Mouse (Mus musculus) ZHBTc4 (cell line): ENCODE results near the gene Ace2.

Source experiments
- DNase-seq: peaks from one replicate; pipeline ENCODE4 v3.0.0-alpha.2; 2011; ENCODE audit warnings: low read depth, low spot score

Ace2 gene

DNA sequence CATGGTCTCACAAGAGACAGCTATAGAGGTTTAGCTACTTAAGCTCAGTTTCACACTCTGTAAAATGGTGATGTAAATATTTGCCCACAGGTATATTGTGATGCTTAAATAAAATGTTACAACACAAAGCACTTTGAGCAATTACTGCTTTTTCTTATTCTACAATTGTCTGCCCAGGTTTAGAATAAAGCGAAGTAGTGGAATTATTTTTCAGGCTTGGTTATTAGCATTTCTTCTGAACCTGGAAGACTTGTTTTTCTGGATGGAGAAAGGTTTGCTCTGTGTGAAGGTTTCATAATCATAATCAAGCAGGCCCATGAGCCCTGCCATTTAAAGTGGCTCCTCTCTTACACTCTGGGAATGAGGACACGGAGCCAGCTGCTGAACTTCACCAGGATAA is at the start of gene Ace2:
Gene Ace2 (plus strand): TSS at position 301 of the 400 bp plus-strand sequence.
- no peak for DNase-seq

DNA sequence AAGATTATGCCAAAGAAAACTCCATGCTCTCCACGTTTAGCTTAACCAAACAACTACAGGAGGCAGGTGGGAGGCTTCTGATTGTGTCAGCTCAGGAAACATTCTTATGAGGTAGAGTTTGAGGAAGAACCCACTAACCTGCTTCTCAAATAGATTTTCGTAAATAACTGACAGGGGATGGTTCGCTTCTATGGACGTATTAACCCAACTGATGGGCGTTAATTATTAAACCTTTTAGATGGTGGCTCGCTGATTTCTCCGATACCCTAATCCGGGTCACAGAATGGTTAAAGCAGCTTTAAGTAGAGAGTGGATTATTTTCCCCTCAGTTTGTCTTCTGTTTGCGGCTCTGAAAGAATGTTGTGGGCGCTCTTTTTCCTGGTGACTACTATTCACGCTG is 49.2 kb upstream of the Ace2 start:
- no peak for DNase-seq

DNA sequence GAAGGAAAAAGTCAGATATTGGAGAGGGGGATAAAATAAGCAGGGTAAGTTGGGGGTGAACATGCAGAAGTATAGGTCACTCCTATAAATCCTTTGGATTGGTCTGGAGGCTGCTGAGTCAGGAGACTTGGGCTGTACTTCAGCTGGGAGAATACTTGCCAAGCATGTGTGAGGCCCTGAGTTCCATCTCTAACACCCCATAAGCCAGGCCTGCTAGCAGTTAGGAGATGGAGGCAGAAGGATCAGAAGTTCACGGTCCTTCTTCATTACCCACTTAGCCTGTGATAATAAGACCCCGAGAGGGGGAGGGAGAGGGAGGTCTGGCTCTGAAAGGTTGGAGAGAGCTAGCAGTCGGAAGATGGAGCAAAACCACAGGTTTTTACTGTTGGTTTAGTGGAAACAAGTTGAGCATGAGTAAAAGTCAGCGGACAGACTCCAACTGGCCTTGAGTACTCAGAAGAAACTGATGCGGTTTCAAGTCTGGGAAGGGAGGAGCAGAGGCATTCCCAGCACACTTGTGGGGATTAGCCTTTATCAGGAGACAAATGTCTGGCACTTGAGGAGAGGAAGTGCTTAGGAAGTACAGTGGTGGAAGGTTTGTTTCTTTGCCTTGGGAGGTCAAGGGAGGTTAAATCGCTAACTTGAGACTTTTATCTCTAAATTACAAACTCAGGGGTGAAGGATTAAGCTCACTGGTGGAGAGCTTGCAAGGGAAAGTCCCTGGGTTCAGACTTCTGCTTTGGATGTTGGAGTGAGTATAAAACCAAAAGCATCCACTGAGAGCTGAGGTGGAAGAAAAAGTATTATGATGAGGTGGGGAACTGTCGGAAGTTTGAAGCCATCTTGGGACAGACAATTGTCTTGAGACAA is 46.6 kb upstream of the Ace2 start:
- DNase-seq: no peak

DNA sequence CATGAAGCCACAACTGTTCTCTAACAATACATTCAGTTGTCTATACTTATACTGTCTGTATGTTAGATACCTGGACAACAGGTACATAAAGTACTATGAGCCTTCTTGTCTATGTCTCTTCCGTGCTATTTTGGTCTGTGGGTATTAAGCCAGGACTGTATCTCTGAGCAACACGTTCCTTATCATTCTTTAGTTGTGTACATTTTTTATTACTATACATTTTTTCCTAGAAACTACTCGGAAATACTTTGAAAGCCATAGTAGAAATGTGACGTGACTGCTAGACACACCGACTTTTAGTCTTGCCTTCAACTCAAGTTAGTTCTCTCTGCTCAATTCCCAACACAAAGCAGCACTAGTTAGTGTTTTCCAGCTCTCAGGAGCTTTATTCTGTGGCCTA is 45.7 kb upstream of the Ace2 start:
- no peak for DNase-seq

DNA sequence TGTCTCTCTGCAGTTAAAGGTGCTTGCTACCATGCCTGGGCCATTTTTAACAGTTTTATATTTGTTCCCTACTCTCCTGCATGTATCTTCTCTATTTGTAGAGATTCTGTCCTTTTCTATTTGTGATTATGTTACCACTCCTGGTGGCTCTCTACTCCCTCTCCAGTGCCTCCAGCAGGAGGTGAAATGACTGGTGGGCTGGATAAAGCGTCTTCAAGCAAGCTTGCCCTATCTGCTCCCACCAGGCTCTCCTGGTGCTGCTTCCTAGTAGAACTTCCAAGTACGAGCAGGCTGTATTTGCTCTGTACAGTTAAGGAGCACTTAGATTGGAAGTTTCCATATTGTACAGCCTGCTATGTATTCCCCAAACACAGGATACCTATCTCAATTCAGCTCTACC is 43.3 kb upstream of the Ace2 start:
- DNase-seq: no peak

DNA sequence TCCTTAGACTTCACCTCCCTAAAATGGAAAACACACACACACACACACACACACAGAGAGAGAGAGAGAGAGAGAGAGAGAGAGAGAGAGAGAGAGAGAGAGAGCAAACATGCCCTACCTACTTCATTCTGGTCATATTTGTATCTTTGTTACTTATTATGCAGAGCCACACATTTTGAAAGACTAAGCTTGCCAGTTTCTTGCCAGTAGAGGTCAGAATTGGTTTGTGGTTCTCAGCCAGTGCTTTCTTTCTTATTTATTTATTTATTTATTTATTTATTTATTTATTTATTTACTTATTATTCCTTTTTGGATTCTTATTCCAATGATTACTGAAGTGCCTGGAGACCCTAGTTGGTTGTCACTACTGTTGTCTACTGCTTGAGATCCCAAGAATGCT is 37.6 kb upstream of the Ace2 start:
- DNase-seq: no peak

DNA sequence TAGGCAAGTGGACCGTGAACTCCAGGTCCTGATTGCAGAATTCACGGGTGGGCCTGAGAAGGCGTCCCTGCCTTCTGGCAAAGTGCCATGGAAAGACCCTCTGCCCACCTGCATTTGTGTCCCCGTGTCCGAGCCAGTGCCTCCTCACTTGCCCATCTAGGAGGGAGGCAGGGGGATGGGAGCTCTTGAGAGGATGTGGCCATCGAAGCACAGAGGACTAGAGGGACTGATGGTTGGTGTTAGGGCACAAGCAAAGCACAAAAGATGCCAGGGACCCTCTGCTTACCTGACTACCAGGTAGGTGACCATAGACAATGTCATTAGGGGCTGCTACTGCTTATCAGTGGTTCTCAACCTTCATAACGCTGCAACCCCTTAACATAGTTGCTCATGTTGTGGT is 36.9 kb upstream of the Ace2 start:
- DNase-seq: no peak

DNA sequence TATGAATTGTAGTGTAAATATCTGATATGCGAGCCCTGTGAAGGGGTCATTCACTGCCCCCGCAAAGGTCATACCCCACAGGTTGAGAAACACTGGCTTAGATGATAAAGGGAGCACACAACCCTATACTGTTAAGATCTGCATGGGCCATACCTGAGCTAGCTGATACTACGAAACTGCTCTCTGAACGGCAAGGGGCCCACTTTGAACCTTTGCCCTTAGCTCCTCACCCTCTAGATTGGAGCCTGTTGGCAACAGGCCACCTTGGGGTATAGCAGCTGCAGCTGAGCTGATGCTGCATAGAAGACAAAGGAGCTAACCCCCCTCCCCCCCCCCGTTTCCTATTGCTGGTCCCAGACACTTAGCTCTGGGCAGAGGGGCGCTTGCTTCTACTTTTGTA is 36.5 kb upstream of the Ace2 start:
- no peak for DNase-seq

DNA sequence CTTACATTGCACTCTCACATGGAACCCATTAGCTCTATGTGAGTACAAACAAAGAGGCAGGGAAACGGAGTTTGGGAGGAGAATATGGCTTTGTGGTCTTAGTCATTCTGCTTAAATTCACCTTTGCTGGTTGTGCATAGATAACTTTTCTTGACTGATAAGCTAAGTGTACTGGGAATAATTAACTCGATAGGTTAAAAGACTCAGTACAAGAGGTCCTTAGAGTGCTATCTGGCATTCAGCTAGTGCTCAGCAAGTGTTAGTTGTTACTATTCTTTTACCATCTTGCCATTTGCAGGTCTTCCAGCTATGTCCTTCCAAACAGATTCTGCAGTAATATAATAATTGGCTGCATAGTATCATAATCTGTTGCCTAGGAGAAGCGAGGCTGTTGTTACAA is 28.0 kb upstream of the Ace2 start:
- no peak for DNase-seq

DNA sequence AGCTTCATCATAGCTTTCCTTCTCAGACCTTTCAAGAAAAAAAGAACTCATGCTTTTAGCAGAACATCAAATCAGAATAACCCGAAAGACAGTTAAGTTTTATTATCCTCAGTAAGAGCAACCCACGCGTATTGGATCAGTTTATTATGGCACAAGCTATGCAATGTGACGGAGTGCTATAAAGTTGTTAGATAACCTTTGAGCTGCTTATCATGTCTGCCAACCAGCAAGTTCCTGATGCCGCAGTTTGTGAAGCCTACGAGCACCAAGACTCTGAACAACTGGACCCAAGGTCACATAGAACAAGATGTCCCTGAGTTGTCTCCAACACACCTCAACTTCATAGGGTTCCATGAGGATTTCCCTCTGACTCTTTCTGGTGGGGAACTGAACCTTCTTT is 25.4 kb upstream of the Ace2 start:
- no peak for DNase-seq

DNA sequence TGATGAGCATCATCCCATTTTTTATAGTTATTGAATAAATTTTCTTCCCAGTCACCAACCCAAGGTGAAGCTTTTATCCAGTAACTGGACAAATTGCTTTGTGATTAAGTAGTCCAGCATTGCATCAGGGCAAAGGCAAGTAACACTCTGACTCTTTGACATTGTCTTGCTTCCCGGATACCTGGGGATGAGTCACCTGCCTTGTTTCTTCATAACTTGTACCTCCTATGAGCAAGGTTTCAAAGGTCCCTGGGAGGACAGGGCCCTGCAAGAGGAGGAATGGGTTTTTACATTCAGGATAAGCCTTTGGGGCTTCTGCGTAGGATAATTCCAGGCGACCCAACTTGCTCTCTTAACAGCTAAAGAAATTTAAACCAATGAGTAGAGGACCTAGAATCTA is 15.2 kb upstream of the Ace2 start:
- DNase-seq: no peak

DNA sequence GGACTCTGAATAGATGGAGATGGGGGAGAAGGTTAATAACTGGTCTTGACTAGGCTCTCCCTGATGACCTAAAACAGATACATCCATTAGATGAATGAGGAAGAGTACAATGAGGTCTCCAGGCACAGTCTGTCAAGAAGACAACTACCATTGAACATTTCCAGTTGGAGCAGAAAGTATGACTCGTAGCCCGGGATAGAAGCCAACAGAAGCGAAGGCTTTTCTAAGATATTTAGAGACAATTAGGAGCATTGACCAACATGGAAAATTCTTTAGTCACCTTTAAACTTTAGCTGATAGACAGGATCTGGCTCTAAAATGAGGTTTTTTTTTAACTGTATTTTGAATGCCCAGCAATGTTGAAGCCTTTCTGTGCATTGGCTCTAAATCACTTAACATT is 5.6 kb upstream of the Ace2 start:
- no peak for DNase-seq

DNA sequence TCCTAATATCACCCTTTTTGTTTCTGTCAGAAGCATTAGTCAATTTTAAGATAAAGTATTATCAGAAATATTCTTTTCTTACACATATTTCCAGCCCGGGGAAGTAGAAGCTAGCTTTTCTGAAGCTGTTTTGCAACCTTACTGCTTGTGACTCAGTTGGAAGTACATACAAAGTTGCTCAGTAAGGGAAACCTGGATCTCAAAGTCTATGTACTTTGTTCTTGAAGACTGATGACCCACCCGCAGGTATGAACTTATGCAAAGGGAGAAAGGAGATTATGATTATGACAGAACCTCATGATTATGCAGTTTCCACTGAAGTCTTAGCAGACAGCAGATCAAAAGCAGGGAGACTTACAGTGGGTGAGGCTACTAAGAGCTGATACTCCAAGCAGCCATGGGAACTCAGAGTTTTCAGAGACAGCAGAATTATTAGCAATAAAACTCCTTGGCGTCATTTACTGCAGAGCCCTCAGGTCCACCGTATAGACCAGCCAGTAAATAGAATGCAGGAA is 3.8 kb upstream of the Ace2 start:
- no peak for DNase-seq

DNA sequence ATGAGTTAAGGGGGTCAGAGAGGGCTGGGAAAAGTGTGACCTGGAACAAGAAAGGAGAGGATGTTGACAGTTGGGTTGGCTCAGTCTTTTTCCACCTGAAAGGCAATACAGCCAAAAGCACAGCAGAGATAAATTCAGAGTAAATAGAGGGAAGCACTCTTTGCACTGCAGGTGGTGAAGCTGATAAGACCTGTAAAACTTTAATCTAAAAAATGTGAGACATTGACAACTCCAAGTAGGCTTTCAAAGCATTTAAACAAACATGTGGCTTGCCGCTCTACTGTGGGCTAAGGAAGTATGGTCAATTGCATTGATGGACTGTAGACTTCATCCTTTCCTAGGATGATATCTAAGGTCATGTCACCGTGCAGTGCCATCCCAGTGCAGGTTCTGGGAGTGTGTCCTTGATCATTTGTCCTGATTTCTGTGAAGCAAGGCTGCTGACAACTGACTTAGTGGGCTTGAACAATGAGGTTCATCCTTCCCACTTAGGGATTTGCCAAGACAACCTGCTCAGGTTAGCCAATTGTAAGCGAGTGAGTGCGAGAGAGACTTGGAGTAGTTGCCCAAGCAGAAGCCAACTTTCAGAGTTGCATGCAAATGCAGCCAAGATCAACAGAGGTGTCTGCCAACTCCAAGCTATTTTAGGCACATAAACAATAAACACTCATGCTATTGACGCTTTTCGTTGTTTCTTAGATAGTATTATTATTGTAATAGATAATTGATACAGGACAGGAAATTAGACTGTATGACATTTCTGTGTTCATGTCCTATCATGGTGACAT is 6.5 kb downstream of the Ace2 start:
- DNase-seq: no peak

DNA sequence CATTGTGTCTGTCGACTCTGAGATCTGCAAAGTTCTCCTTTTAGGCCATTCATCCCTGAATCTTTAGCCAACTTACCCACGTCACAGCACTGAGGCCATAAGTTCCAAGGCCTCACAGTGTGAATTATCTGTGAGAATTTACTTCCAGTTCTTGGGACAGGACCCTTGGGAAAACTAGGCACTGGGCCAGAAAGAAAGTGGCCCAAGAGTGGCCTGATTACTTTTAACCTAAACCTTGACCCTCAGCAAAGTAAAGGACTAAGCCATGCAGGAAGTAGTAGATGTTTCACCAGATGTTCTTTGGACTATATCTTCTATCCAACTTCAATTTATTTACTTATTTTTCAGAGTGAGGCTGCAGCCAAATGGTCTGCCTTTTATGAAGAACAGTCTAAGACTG is 13.6 kb downstream of the Ace2 start:
- DNase-seq: no peak

DNA sequence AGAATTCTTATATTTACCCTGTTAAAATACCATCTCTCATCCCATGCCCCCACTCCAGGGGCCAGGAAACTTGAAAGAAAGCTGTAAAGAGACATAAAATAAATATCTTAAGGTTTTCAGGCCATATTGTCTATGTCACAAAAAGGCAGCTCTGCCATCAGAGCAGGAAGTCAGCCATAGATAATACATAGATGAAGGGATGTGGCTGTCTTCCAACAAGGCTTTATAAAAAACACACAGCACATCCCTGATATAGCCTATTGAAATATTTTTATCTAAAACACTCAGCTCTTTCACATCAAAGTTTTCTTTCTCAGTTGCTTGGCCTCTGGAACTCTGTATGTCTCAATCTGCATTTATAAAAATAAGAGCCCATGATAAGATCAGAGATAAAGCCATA is 14.5 kb downstream of the Ace2 start:
- no peak for DNase-seq

DNA sequence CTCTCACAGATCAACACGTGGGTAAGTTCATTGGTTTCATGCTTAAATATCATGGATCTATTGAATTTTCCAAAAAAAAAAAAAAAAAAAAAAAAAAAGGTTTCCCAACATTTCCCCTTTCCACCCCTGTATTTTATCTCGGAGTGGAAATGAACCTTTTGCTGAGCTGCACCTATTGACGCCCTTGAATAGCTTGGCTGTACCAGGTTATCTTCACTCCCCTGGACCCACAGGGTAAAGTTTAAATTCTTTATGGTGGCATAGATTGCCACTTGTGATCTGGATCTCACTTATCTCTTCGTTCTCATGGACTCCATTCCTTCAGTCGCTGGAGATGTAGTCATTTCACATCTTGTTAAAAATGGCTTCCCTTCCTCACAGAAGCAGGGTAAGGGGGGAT is 15.5 kb downstream of the Ace2 start:
- DNase-seq: no peak

DNA sequence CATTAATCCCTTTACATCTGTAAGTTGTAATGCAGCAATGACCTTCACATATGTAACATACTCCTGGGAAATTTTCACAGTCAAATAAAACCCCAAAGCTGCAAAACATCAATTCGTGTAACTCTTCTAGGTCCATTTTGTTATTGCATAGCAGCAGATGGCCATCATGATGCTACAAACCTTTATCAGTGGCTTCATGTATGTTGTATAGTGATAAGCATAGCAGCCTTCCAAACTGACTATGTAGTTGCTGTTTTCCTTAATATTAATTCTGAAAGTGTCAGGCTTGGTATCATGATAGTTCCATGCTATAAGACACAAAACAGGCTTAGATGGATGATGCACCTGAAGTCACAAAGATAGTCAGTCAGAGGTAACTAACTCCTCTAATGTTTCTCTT is 25.5 kb downstream of the Ace2 start:
- no peak for DNase-seq

DNA sequence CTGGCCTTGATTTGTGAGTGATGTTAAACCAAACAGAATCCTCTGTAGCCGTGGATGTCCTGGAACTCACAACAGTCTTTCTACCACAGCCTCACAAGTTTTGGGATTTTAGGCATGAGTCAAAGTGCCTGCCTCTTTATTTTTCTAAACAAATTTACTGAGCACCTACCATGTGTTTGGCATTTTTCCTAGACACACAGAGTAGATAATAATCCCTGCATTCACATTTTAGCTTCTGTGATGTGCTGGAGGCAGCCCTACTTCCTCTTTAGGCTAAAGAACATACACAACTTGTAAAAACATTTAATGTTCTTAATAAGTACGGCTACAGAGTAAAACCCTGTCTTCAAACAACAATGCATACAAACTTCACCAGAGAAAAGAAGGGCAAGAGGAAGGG is 31.9 kb downstream of the Ace2 start:
- no peak for DNase-seq

DNA sequence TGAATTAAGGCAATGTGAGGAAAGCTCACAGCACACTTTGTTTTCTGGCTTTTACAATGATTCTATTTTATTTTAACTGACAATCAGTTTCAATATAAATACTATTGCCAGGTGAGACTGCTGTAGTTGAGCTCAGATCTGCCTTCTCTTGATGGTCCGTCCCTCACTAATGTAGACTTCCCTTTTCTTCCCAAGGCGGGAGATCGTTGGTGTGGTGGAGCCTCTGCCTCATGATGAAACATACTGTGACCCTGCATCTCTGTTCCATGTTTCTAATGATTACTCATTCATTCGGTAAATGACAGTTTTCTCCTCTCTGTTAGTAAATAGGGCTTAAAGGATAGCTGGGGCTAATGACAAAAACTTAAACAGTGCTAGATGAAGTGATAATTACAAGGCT is 34.7 kb downstream of the Ace2 start:
- no peak for DNase-seq

DNA sequence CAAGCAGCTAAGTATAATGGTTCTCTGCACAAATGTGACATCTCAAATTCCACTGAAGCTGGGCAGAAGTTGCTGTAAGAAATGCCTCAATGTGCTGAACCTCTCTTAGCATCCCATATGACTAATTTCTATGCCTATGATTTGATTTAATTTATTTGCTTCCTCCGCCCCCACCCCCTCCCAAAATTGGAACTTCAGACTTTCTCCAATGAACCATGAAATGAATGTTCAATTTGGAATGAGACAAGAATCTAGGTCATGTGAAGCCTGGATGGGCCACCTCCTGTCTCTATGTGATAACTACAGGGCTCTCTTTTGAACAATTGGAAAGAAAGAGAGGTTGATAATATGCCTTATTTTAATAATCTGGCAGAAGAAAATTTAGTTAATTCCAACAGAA is 36.2 kb downstream of the Ace2 start:
- DNase-seq: no peak

DNA sequence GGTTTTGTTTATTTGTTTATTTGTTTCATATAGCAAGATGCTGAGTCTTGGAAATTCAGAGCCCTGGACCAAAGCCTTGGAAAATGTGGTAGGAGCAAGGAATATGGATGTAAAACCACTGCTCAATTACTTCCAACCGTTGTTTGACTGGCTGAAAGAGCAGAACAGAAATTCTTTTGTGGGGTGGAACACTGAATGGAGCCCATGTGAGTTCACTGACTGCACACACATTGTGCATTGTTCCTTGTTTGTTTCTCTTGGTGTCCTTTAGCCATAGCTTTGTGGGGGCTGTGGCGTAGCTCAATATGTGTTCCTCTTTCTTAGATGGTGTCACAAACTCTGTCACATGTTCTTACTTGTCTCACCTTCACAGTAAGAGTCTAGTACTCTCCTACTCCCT is 36.6 kb downstream of the Ace2 start:
- DNase-seq: no peak

DNA sequence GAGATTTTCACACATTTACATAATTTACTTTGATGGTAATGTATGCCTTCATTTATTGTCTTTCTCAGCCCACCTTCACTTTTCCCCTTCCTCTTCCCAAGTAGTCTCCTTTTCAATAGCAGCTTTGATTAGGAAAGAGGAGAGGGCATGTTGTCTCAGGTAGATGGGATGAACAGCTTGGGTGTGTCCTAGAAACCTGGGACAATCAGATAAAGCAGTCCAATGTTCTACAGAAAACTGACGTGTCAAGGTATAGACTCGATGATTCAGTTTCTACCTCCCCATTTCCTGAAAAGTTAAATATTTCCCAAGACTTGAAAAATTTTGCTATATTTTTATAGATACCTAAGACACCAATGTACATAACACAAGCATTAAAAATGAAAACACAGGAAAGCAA is 39.7 kb downstream of the Ace2 start:
- DNase-seq: no peak
